8 mouse cellular contexts compared by ENCODE assay signal in genomic region chr2:145168405-145168971, GRCm38 (mm10). TPM values are rescaled to one million over a fixed set of nuclear protein-coding genes. Genes with fewer than 3 reads are reported as not detected.
A peak's percentile ranks its signal among the peaks of the same experiment; 100 is the strongest.
DNase-seq lines count a peak whose midpoint lies in the region; ATAC-seq and TF ChIP-seq lines count a peak whose summit lies in the region.

No protein-coding gene starts in this region.

- H3K27ac ChIP-seq in spleen, adult 2 months (ENCODE audit: insufficient read depth, low read length): 0 out of 2 replicates have a peak overlapping the region, but pooled peaks have one; percentile 17
- H3K27ac ChIP-seq in midbrain, postnatal 0 days (ENCODE audit: low read depth, low read length): peak overlapping the region; percentile 87

- no peaks in the 10 kb centered on the region; the same call in 1 of the 2 replicates for H3K4me1 ChIP-seq in spleen, adult 2 months (ENCODE audit: control insufficient read depth, insufficient read depth, insufficient read length)
- peaks cover 9% of the 10 kb centered on the region; the same call in 1 of the 2 replicates for H3K4me1 ChIP-seq in midbrain, postnatal 0 days (ENCODE audit: insufficient read depth, low read length)

- H3K36me3 ChIP-seq in spleen, adult 2 months (ENCODE audit: control insufficient read depth, insufficient read depth, low read length): no peaks in the 10 kb centered on the region
- no peaks in the 10 kb centered on the region for H3K36me3 ChIP-seq in midbrain, postnatal 0 days (ENCODE audit: insufficient read depth, low read length)

- peak; percentile 7 for DNase-seq in embryo, embryonic 10 days (ENCODE audit: low spot score)
- DNase-seq in embryo, embryonic 9.5 days (ENCODE audit: extremely low spot score): no peak
- no peak for DNase-seq in spleen, adult 2 months (ENCODE audit: low read depth in 1 of 2, low spot score in 2 of 2)
- DNase-seq in spleen, postnatal 4 days (ENCODE audit: low spot score in 2 of 2): no peak
- DNase-seq in left cerebral cortex, postnatal 14 days (ENCODE audit: low spot score in 2 of 2): peak; percentile 13 to 22
- peak; percentile 45 for DNase-seq in midbrain, postnatal 0 days (ENCODE audit: low spot score)
- no peak for DNase-seq in thymus, postnatal 14 days
- DNase-seq in thymus, adult 18-20 months: no peak

- peak overlapping the region; percentile 86 for H3K9ac ChIP-seq in midbrain, postnatal 0 days (replicated peaks; ENCODE audit: low read length, poor library complexity, severe bottlenecking)

- H3K4me2 ChIP-seq in midbrain, postnatal 0 days (ENCODE audit: low read depth, low read length, poor library complexity, severe bottlenecking): peak overlapping the region; percentile 87

- no peak for TF ChIP-seq CTCF in spleen, adult 2 months (IDR thresholded peaks at IDR 0.05; ENCODE audit: extremely low read depth, insufficient read depth, insufficient read length, insufficient replicate concordance)
- TF ChIP-seq CTCF in midbrain, postnatal 0 days (IDR thresholded peaks at IDR 0.05): no peak

- peak overlapping the region; percentile 44 for H3K4me3 ChIP-seq in spleen, adult 2 months (ENCODE audit: extremely low read depth, insufficient read depth, insufficient read length)
- peak overlapping the region; percentile 77 for H3K4me3 ChIP-seq in midbrain, postnatal 0 days (ENCODE audit: low read depth, low read length)

- peaks cover 8% of the 10 kb centered on the region for H3K27me3 ChIP-seq in spleen, adult 2 months (ENCODE audit: control insufficient read depth, insufficient read depth, low read length)
- no peaks in the 10 kb centered on the region for H3K27me3 ChIP-seq in midbrain, postnatal 0 days (ENCODE audit: insufficient read depth, low read length)

- intact Hi-C loops in left cerebral cortex, postnatal 14 days (cut with DNase I): loop anchor here (5.0 kb wide), 2 partner anchors 124 to 174 kb away; no protein-coding TSS in a partner anchor

- H3K9me3 ChIP-seq in midbrain, postnatal 0 days (ENCODE audit: low read length): no peaks in the 10 kb centered on the region

- 18% methylated on average over 10 of the region's 10 CpGs for WGBS in spleen, adult 2 months
- WGBS in midbrain, postnatal 0 days: 3% methylated on average over 10 of the region's 10 CpGs

- 0 out of 2 replicates have a peak, but pooled peaks have one; percentile 1 for ATAC-seq in midbrain, postnatal 0 days (ENCODE audit: low FRiP score)

- TF ChIP-seq POLR2A in spleen, adult 2 months (IDR thresholded peaks at IDR 0.05; ENCODE audit: low read depth, low read length): no peak

RNA-seq across cellular contexts. Expression of gene Slc24a3, which starts 0.9 kb away (rescaled TPM):
- 1.9 and 2.4 TPM in 2 replicates for polyA plus RNA-seq in spleen, adult 2 months (2012; rRNA removed)
- total RNA-seq in left cerebral cortex, postnatal 14 days (2021): 100 to 1,000 TPM; 159 to 160 TPM
- total RNA-seq in midbrain, postnatal 0 days (2014; rRNA removed): 65.7 and 68.8 TPM in 2 replicates
- polyA plus RNA-seq in midbrain, postnatal 0 days (2015; fragmentation: Nextera tagmentation; extraction: Ambion mirVana): 33.9 and 34.5 TPM in 2 replicates

Comparison
In these comparisons a context has a peak if more than half of its experiments do, and no peak if none do; other contexts are left out.
1. DNase-seq: peak in embryo, embryonic 10 days (single experiment), left cerebral cortex, postnatal 14 days (2 of 2) and midbrain, postnatal 0 days (single experiment); none in embryo, embryonic 9.5 days (single experiment), spleen, adult 2 months (0 of 2), spleen, postnatal 4 days (0 of 2), thymus, postnatal 14 days (single experiment) and thymus, adult 18-20 months (0 of 2).